Mouse (Mus musculus): ENCODE results near the gene Rpl28. TPM values are rescaled to one million over a fixed set of nuclear protein-coding genes. Genes with fewer than 3 reads are reported as not detected.
"Not testable (repeated sequence)": the region's sequence is repeated elsewhere in the genome, so short reads cannot be mapped to it uniquely, and the experiment has no call there.

The Rpl28 gene
- total and polyA plus RNA-seq, 2 experiments, result 58.4 to 211 TPM

- H3K4me1 ChIP-seq (ENCODE audit: control insufficient read depth, insufficient read depth, low read length), result peaks cover 8% of the 10 kb centered on the region; the same call in 1 of the 2 replicates
- peaks cover 4% of the 10 kb centered on the region; the same call in 1 of the 2 replicates for H3K79me2 ChIP-seq (ENCODE audit: control insufficient read depth, insufficient read depth, low read length)
- no peaks in the 10 kb centered on the region for H3K36me3 ChIP-seq (ENCODE audit: control insufficient read depth, insufficient read depth, low read length)
- H3K4me3 ChIP-seq (ENCODE audit: insufficient read depth, low read depth, low read length), result no peak overlapping the region
- no peak for DNase-seq (ENCODE audit: extremely low read depth, low read depth, low spot score)
- H3K9ac ChIP-seq (ENCODE audit: low read depth, low read length), result no peak overlapping the region
- H3K27me3 ChIP-seq (ENCODE audit: control insufficient read depth, insufficient read depth, low read length), result no peaks in the 10 kb centered on the region
- TF ChIP-seq CTCF (IDR thresholded peaks at IDR 0.05; ENCODE audit: low read depth, low read length), result no peak
- no peak for TF ChIP-seq POLR2A (IDR thresholded peaks at IDR 0.05; ENCODE audit: extremely low read depth, insufficient read depth, low read length)
- H3K27ac ChIP-seq (replicated peaks; ENCODE audit: insufficient read depth, low read depth, low read length), result no peak overlapping the region
These were observed 23.9 kb downstream of the Rpl28 start for GRCm38 (mm10) chr7:4816559-4816958.

DNA sequence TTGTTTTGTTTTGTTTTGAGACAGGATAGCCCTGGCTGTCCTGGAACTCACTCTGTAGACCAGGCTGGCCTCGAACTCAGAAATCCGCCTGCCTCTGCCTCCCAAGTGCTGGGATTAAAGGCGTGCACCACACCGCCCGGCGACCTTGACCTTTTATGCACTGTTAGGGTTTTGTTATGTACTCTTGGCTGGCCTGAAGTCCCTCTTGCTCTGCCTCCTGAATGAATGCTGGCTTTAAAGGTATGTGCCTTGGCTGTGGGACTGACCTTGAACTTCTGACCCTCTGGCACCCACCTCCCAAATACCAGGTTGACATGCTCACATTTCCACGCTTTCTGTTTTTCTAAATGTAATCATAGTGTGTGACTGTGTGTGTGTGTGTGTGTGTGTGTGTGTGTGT, 28.3 kb downstream of the Rpl28 start:
- 88% methylated on average over 7 of the region's 7 CpGs for WGBS
- H3K27ac ChIP-seq (replicated peaks; ENCODE audit: insufficient read depth, low read depth, low read length); H3K9ac ChIP-seq (ENCODE audit: low read depth, low read length); H3K4me3 ChIP-seq (ENCODE audit: insufficient read depth, low read depth, low read length); H3K36me3 ChIP-seq (ENCODE audit: control insufficient read depth, insufficient read depth, low read length); H3K4me1 ChIP-seq (ENCODE audit: control insufficient read depth, insufficient read depth, low read length); H3K27me3 ChIP-seq (ENCODE audit: control insufficient read depth, insufficient read depth, low read length); DNase-seq (ENCODE audit: extremely low read depth, low read depth, low spot score); H3K79me2 ChIP-seq (ENCODE audit: control insufficient read depth, insufficient read depth, low read length): not testable (repeated sequence)

DNA sequence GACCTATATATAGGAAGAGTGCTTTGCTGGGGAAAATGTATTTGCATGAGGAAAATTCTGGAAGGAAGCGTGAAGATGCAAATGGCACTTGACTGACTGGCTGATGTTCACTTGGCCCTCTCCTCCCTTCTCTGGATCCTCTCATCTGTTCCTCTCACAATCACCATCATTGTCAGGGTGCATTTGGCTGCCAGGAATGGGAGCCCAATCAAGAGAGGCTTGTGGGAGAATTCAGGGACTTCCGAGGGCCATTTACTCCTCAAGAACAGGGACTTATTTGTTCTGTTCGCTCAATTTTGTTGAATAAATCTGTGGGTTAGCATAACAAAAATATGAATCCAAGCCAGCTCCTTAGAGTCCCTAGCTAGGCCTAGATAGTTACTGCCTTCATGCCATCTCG, 29.0 kb downstream of the Rpl28 start:
- H3K4me1 ChIP-seq (ENCODE audit: control insufficient read depth, insufficient read depth, low read length), result no peaks in the 10 kb centered on the region
- no peaks in the 10 kb centered on the region for H3K36me3 ChIP-seq (ENCODE audit: control insufficient read depth, insufficient read depth, low read length)
- no peak overlapping the region for H3K9ac ChIP-seq (ENCODE audit: low read depth, low read length)
- DNase-seq (ENCODE audit: extremely low read depth, low read depth, low spot score), result no peak
- no peak overlapping the region for H3K27ac ChIP-seq (replicated peaks; ENCODE audit: insufficient read depth, low read depth, low read length)
- no peaks in the 10 kb centered on the region for H3K27me3 ChIP-seq (ENCODE audit: control insufficient read depth, insufficient read depth, low read length)
- H3K79me2 ChIP-seq (ENCODE audit: control insufficient read depth, insufficient read depth, low read length), result no peaks in the 10 kb centered on the region
- no peak overlapping the region for H3K4me3 ChIP-seq (ENCODE audit: insufficient read depth, low read depth, low read length)
- TF ChIP-seq POLR2A (IDR thresholded peaks at IDR 0.05; ENCODE audit: extremely low read depth, insufficient read depth, low read length), result no peak
- TF ChIP-seq CTCF (IDR thresholded peaks at IDR 0.05; ENCODE audit: low read depth, low read length), result no peak
- WGBS, result 92% methylated on average over 4 of the region's 4 CpGs

GRCm38 (mm10) chr7:4822162-4822907, 29.7 kb downstream of the Rpl28 start:
- no peaks in the 10 kb centered on the region for H3K36me3 ChIP-seq (ENCODE audit: control insufficient read depth, insufficient read depth, low read length)
- 80% methylated on average over 6 of the region's 6 CpGs for WGBS
- H3K4me1 ChIP-seq (ENCODE audit: control insufficient read depth, insufficient read depth, low read length), result no peaks in the 10 kb centered on the region
- H3K27me3 ChIP-seq (ENCODE audit: control insufficient read depth, insufficient read depth, low read length), result no peaks in the 10 kb centered on the region
- DNase-seq (ENCODE audit: extremely low read depth, low read depth, low spot score), result no peak
- TF ChIP-seq CTCF (IDR thresholded peaks at IDR 0.05; ENCODE audit: low read depth, low read length), result no peak
- no peak for TF ChIP-seq POLR2A (IDR thresholded peaks at IDR 0.05; ENCODE audit: extremely low read depth, insufficient read depth, low read length)
- H3K27ac ChIP-seq (replicated peaks; ENCODE audit: insufficient read depth, low read depth, low read length), result no peak overlapping the region
- H3K4me3 ChIP-seq (ENCODE audit: insufficient read depth, low read depth, low read length), result no peak overlapping the region
- H3K9ac ChIP-seq (ENCODE audit: low read depth, low read length), result no peak overlapping the region
- no peaks in the 10 kb centered on the region for H3K79me2 ChIP-seq (ENCODE audit: control insufficient read depth, insufficient read depth, low read length)

- Histone ChIP-seq H3K36me3 (ENCODE audit: control insufficient read depth, insufficient read depth, low read length) (no peaks in the 10 kb centered on the region), H3K27ac (replicated peaks; ENCODE audit: insufficient read depth, low read depth, low read length) (no peak overlapping the region), H3K27me3 (ENCODE audit: control insufficient read depth, insufficient read depth, low read length) (0 out of 2 replicates have a peak, but pooled peaks cover 2% of the 10 kb centered on the region), H3K4me3 (ENCODE audit: insufficient read depth, low read depth, low read length) (no peak overlapping the region), H3K4me1 (ENCODE audit: control insufficient read depth, insufficient read depth, low read length) (no peaks in the 10 kb centered on the region), H3K9ac (ENCODE audit: low read depth, low read length) (no peak overlapping the region), H3K79me2 (ENCODE audit: control insufficient read depth, insufficient read depth, low read length) (no peaks in the 10 kb centered on the region)
- no peak for DNase-seq (ENCODE audit: extremely low read depth, low read depth, low spot score)
- TF ChIP-seq CTCF (IDR thresholded peaks at IDR 0.05; ENCODE audit: low read depth, low read length), result no peak
- WGBS, result 62% methylated on average over 4 of the region's 4 CpGs
These were observed 32.7 kb downstream of the Rpl28 start for GRCm38 (mm10) chr7:4825365-4825764.

DNA sequence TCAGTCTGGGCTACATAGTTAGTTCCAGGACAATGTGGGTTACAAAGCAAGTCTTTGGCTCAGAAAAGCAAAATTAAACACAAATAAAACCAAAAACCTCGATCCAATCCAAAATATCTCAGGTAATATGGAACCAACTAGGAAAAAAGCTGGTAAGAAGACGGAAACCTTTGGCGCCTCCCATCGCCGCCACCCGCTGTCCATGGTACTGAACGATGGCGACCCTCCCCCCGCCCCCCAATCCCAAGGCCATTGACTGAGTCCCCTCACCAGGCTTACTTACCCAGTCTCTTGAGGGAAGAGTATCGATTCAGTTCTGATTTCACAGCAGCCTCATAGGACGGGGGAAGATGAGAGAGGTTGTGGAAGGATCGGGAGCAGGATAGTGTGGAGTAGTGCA, 37.8 kb downstream of the Rpl28 start:
- no peaks in the 10 kb centered on the region for H3K4me1 ChIP-seq (ENCODE audit: control insufficient read depth, insufficient read depth, low read length)
- H3K36me3 ChIP-seq (ENCODE audit: control insufficient read depth, insufficient read depth, low read length), result no peaks in the 10 kb centered on the region
- TF ChIP-seq POLR2A (IDR thresholded peaks at IDR 0.05; ENCODE audit: extremely low read depth, insufficient read depth, low read length) (no peak), CTCF (IDR thresholded peaks at IDR 0.05; ENCODE audit: low read depth, low read length) (no peak)
- H3K4me3 ChIP-seq (ENCODE audit: insufficient read depth, low read depth, low read length), result no peak overlapping the region
- DNase-seq (ENCODE audit: extremely low read depth, low read depth, low spot score), result no peak
- H3K27me3 ChIP-seq (ENCODE audit: control insufficient read depth, insufficient read depth, low read length), result peaks cover 7% of the 10 kb centered on the region; the same call in 1 of the 2 replicates
- 11% methylated on average over 12 of the region's 12 CpGs for WGBS
- H3K9ac ChIP-seq (ENCODE audit: low read depth, low read length), result no peak overlapping the region
- no peak overlapping the region for H3K27ac ChIP-seq (replicated peaks; ENCODE audit: insufficient read depth, low read depth, low read length)
- H3K79me2 ChIP-seq (ENCODE audit: control insufficient read depth, insufficient read depth, low read length), result no peaks in the 10 kb centered on the region
